Mouse (Mus musculus) stomach, postnatal 0 days (tissue): ENCODE measurements at regions not wholly inside any gene's neighbourhood (a gene's known extent, or its start where the extent isn't known, plus 50 kb on each side); places are given as distances from the start of the nearest gene placed in this dataset.
"Not testable (repeated sequence)": the region's sequence is repeated elsewhere in the genome, so short reads cannot be mapped to it uniquely, and the experiment has no call there.

Experiments
- CTCF ChIP-seq: IDR thresholded peaks from 2 replicates; pipeline ENCODE4 v1.5.1; 2016; ENCODE audit warnings: antibody characterized with exemption, low read depth, mild to moderate bottlenecking, moderate library complexity
- EP300 ChIP-seq: optimal IDR thresholded peaks from 2 replicates; pipeline ENCODE3; 2016; ENCODE audit warnings: antibody characterized with exemption

GRCm38 (mm10) chr13:12863542-12863941 lies 63.7 kb upstream of the Prl2c3 start:
- not testable (repeated sequence) for TF ChIP-seq EP300, CTCF
